Mouse (Mus musculus): Measurements from ENCODE around the gene Zfc3h1.

Zfc3h1 gene

GRCm38 (mm10) chr10:115478441-115479141 is 93.8 kb downstream of the Zfc3h1 start:
- no peak for DNase-seq
